Mouse (Mus musculus) MEL (cell line): ENCODE measurements around the gene Poldip2. TPM values are rescaled to one million over a fixed set of nuclear protein-coding genes. Genes with fewer than 3 reads are reported as not detected.

ENCODE experiments used
- DNase-seq: peaks from one replicate; pipeline ENCODE4 v3.0.0; 2011; ENCODE audit warnings: low read depth, low spot score
- H3K27ac ChIP-seq: 2 replicates; pipeline ENCODE4 v1.5.1; 2012; ENCODE audit warnings: low read depth, mild to moderate bottlenecking, control low read depth, low read length, moderate library complexity; ENCODE audit not compliant: control insufficient read depth
- H3K27me3 ChIP-seq, 2 experiments: fragments of 150-350 bp in 1 of 2; sonication (generic) in 1 of 2; 2 replicates each; pipeline ENCODE4 v1.6.1; 2012; ENCODE audit warnings: low read length in 2 of 2, mild to moderate bottlenecking in 2 of 2, improper control_type of control experiment in 1 of 2, moderate library complexity in 1 of 2; ENCODE audit not compliant: insufficient read depth in 2 of 2, control insufficient read depth in 1 of 2
- H3K36me3 ChIP-seq, 2 experiments: 2 replicates each; pipeline ENCODE4 v1.6.1; 2012 to 2014; ENCODE audit warnings: low read length in 2 of 2, improper control_type of control experiment in 1 of 2, inconsistent platforms in 1 of 2, mild to moderate bottlenecking in 1 of 2; ENCODE audit not compliant: insufficient read depth in 2 of 2, control insufficient read depth in 1 of 2
- H3K4me1 ChIP-seq, 2 experiments: fragments of 150-350 bp in 1 of 2; sonication (generic) in 1 of 2; 2 replicates each; pipeline ENCODE4 v1.6.1; 2012; ENCODE audit warnings: low read length in 2 of 2, improper control_type of control experiment in 1 of 2, mild to moderate bottlenecking in 1 of 2; ENCODE audit not compliant: insufficient read depth in 2 of 2, control insufficient read depth in 1 of 2
- H3K4me3 ChIP-seq, 2 experiments: fragments of 150-350 bp in 1 of 2; sonication (generic) in 1 of 2; 2 replicates each; pipeline ENCODE4 v1.5.1; 2012; ENCODE audit warnings: low read depth in 2 of 2, low read length in 2 of 2, mild to moderate bottlenecking in 2 of 2, moderate library complexity in 2 of 2, control low read depth in 1 of 2, improper control_type of control experiment in 1 of 2; ENCODE audit not compliant: control insufficient read depth in 1 of 2, insufficient read depth in 1 of 2
- H3K79me2 ChIP-seq: 2 replicates; pipeline ENCODE4 v1.6.1; 2012; ENCODE audit warnings: mild to moderate bottlenecking, low read length, moderate library complexity; ENCODE audit not compliant: control insufficient read depth, poor library complexity, insufficient read depth
- H3K9ac ChIP-seq: 2 replicates; pipeline ENCODE4 v1.6.1; 2012; ENCODE audit warnings: low read depth, mild to moderate bottlenecking, control low read depth, low read length, moderate library complexity; ENCODE audit not compliant: control insufficient read depth, poor library complexity, severe bottlenecking
- H3K9me3 ChIP-seq: fragments of 150-350 bp; sonication (generic); replicated peaks from 2 replicates; pipeline ENCODE4 v1.6.1; 2012; ENCODE audit warnings: mild to moderate bottlenecking, low read length, improper control_type of control experiment, moderate library complexity; ENCODE audit not compliant: insufficient read depth
- CHD1 ChIP-seq: IDR thresholded peaks from 2 replicates; pipeline ENCODE4 v1.6.1; 2012; ENCODE audit warnings: low read depth, mild to moderate bottlenecking, inconsistent platforms, low read length, improper control_type of control experiment
- CHD2 ChIP-seq: IDR thresholded peaks from 2 replicates; pipeline ENCODE4 v1.6.1; 2011; ENCODE audit warnings: low read length, improper control_type of control experiment
- CTCF ChIP-seq, 3 experiments: IDR thresholded peaks in 2 of 3; conservative IDR thresholded peaks in 1 of 3; 2 replicates each; pipeline ENCODE4 v1.5.1; 2011 to 2012; ENCODE audit warnings: low read length in 3 of 3, low read depth in 2 of 3, mild to moderate bottlenecking in 2 of 3, improper control_type of control experiment in 1 of 3, inconsistent platforms in 1 of 3, mixed read lengths in 1 of 3, moderate library complexity in 1 of 3; ENCODE audit not compliant: control insufficient read depth in 1 of 3, insufficient read depth in 1 of 3, poor library complexity in 1 of 3, severe bottlenecking in 1 of 3
- E2F4 ChIP-seq: IDR thresholded peaks from 2 replicates; pipeline ENCODE4 v1.6.1; 2011; ENCODE audit warnings: low read depth, low read length, improper control_type of control experiment, borderline replicate concordance
- EP300 ChIP-seq, 2 experiments: IDR thresholded peaks; 2 replicates each; pipeline ENCODE4 v1.6.1; 2011; ENCODE audit warnings: improper control_type of control experiment in 2 of 2, low read length in 2 of 2, low read depth in 1 of 2, mild to moderate bottlenecking in 1 of 2
- ETS1 ChIP-seq: IDR thresholded peaks from 2 replicates; pipeline ENCODE4 v1.6.1; 2012; ENCODE audit warnings: low read depth, mild to moderate bottlenecking, inconsistent platforms, low read length, improper control_type of control experiment, moderate library complexity
- GATA1 ChIP-seq: IDR thresholded peaks from 2 replicates; pipeline ENCODE4 v1.6.1; 2011; ENCODE audit warnings: low read depth, low read length, improper control_type of control experiment
- HCFC1 ChIP-seq: IDR thresholded peaks from 2 replicates; pipeline ENCODE4 v1.6.1; 2012; ENCODE audit warnings: low read depth, mild to moderate bottlenecking, inconsistent platforms, low read length, improper control_type of control experiment, moderate library complexity
- MAFK ChIP-seq: IDR thresholded peaks from 2 replicates; pipeline ENCODE4 v1.6.1; 2011; ENCODE audit warnings: low read depth, mild to moderate bottlenecking, low read length, improper control_type of control experiment, borderline replicate concordance
- MAX ChIP-seq: IDR thresholded peaks from 2 replicates; pipeline ENCODE4 v1.6.1; 2011; ENCODE audit warnings: low read length, improper control_type of control experiment
- MAZ ChIP-seq: IDR thresholded peaks from 2 replicates; pipeline ENCODE4 v1.6.1; 2012; ENCODE audit warnings: low read depth, mild to moderate bottlenecking, inconsistent platforms, low read length, improper control_type of control experiment
- MEF2A ChIP-seq: IDR thresholded peaks from 2 replicates; pipeline ENCODE4 v1.6.1; 2014; ENCODE audit warnings: low read depth, mild to moderate bottlenecking, inconsistent platforms, low read length, improper control_type of control experiment; ENCODE audit not compliant: poor library complexity, insufficient replicate concordance, severe bottlenecking; ENCODE audit errors: extremely low read depth
- MYC ChIP-seq: IDR thresholded peaks from 2 replicates; pipeline ENCODE4 v1.6.1; 2011; ENCODE audit warnings: low read depth, mild to moderate bottlenecking, low read length, improper control_type of control experiment, moderate library complexity
- NELFE ChIP-seq: IDR thresholded peaks from 2 replicates; pipeline ENCODE4 v1.6.1; 2011; ENCODE audit warnings: low read depth, low read length, improper control_type of control experiment
- NRF1 ChIP-seq: IDR thresholded peaks from 2 replicates; pipeline ENCODE4 v1.6.1; 2014; ENCODE audit warnings: low read depth, mild to moderate bottlenecking, inconsistent platforms, low read length, improper control_type of control experiment, moderate library complexity; ENCODE audit not compliant: poor library complexity, insufficient read depth, severe bottlenecking
- POLR2A ChIP-seq, 2 experiments: IDR thresholded peaks; 2 replicates each; pipeline ENCODE4 v1.6.1; 2011 to 2012; ENCODE audit warnings: low read length in 2 of 2, mild to moderate bottlenecking in 2 of 2, control low read depth in 1 of 2, improper control_type of control experiment in 1 of 2, low read depth in 1 of 2, moderate library complexity in 1 of 2; ENCODE audit not compliant: control insufficient read depth in 1 of 2, insufficient read depth in 1 of 2, poor library complexity in 1 of 2
- POLR2AphosphoS2 ChIP-seq: IDR thresholded peaks from 2 replicates; pipeline ENCODE4 v1.6.1; 2011; ENCODE audit warnings: low read length, improper control_type of control experiment
- POLR2AphosphoS5 ChIP-seq: IDR thresholded peaks from 2 replicates; pipeline ENCODE4 v1.6.1; 2012; ENCODE audit warnings: low read depth, borderline replicate concordance, mild to moderate bottlenecking, inconsistent platforms, low read length, moderate library complexity, mixed read lengths
- RAD21 ChIP-seq: IDR thresholded peaks from 2 replicates; pipeline ENCODE4 v1.6.1; 2011; ENCODE audit warnings: mild to moderate bottlenecking, low read depth, low read length, improper control_type of control experiment
- RCOR1 ChIP-seq: IDR thresholded peaks from 2 replicates; pipeline ENCODE4 v1.6.1; 2012; ENCODE audit warnings: low read depth, mild to moderate bottlenecking, inconsistent platforms, low read length, improper control_type of control experiment
- SIN3A ChIP-seq: IDR thresholded peaks from 2 replicates; pipeline ENCODE4 v1.6.1; 2012; ENCODE audit warnings: low read length, improper control_type of control experiment, inconsistent platforms
- SMC3 ChIP-seq: IDR thresholded peaks from 2 replicates; pipeline ENCODE4 v1.6.1; 2011; ENCODE audit warnings: low read depth, low read length, improper control_type of control experiment
- TAL1 ChIP-seq: IDR thresholded peaks from 2 replicates; pipeline ENCODE4 v1.6.1; 2012; ENCODE audit warnings: mild to moderate bottlenecking, inconsistent platforms, low read length, moderate library complexity, mixed read lengths
- TCF12 ChIP-seq: IDR thresholded peaks from 2 replicates; pipeline ENCODE4 v1.6.1; 2014; ENCODE audit warnings: low read depth, mild to moderate bottlenecking, inconsistent platforms, low read length, improper control_type of control experiment, moderate library complexity
- USF1 ChIP-seq: IDR thresholded peaks from 2 replicates; pipeline ENCODE4 v1.6.1; 2014; ENCODE audit warnings: low read depth, mild to moderate bottlenecking, inconsistent platforms, low read length, improper control_type of control experiment, moderate library complexity
- ZC3H11A ChIP-seq: IDR thresholded peaks from 2 replicates; pipeline ENCODE4 v1.6.1; 2012; ENCODE audit warnings: low read depth, mild to moderate bottlenecking, inconsistent platforms, low read length, improper control_type of control experiment
- ZKSCAN1 ChIP-seq: IDR thresholded peaks from 2 replicates; pipeline ENCODE4 v1.6.1; 2012; ENCODE audit warnings: low read depth, mild to moderate bottlenecking, inconsistent platforms, low read length, improper control_type of control experiment, moderate library complexity
- ZMIZ1 ChIP-seq: IDR thresholded peaks from 2 replicates; pipeline ENCODE4 v1.6.1; 2012; ENCODE audit warnings: low read depth, mild to moderate bottlenecking, inconsistent platforms, low read length, improper control_type of control experiment, moderate library complexity
- ZNF384 ChIP-seq: IDR thresholded peaks from 2 replicates; pipeline ENCODE4 v1.6.1; 2012; ENCODE audit warnings: low read depth, mild to moderate bottlenecking, inconsistent platforms, low read length, improper control_type of control experiment
- polyA plus RNA-seq, 2 experiments: library from polyadenylated mRNA; stranded (reverse) in 1 of 2; unstranded in 1 of 2; fragments of >175 nt in 1 of 2; fragments of >200 nt in 1 of 2; gene quantifications; 2 replicates each; pipeline versions ENCODE4 v1.2.1 to v1.2.4; 2012; ENCODE audit warnings: low replicate concordance in 2 of 2, low read depth in 1 of 2; ENCODE audit not compliant: insufficient read length in 2 of 2, insufficient read depth in 1 of 2, missing spikeins in 1 of 2
- total RNA-seq: library from RNA; depleted of rRNA; stranded (reverse); fragments of 300-350 nt; gene quantifications from 2 replicates; pipeline ENCODE4 v1.2.3, GENCODE M21; 2012

Gene Poldip2
- total and polyA plus RNA-seq, 3 experiments, result 166 to 260 (median 182) TPM

DNA sequence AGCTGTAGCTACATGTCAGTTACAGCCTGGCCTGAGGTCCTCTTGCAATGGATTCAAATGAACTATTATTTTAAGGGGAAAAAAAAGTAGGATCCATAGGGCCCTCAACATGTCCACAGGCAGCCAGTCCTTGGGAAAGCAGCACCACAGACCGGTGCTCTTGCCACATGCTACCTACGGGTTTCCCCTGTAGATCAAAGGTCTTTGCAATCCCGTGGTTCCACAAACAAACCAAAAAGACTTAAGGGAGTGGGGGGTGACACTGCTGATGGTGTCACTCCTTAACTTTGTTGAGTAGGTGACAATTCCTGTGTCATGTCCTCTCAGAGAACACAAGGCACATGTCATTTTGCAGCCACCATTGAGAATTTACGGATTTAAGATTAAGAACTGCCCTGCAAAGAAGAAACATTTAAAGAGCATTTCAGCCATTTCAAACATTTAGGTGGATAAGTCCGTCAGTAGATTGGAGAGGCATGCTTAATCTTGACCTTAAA is 37.5 kb downstream of the Poldip2 start:
- H3K9me3 ChIP-seq, result no peaks in the 10 kb centered on the region

GRCm38 (mm10) chr11:78550168-78551058 is 38.4 kb downstream of the Poldip2 start, which contains the start of gene Tmem97:
TSS of gene Tmem97 (minus strand) at chr11:78550777.
- Histone ChIP-seq H3K36me3 (peaks cover 0 to 35% of the 10 kb centered on the region in 2 experiments; a peak in 3 of 4 replicates), H3K79me2 (peaks cover 37% of the 10 kb centered on the region), H3K4me3 (peak within 1 kb of the TSS; percentile 66 to 99), H3K27ac (peak within 1 kb of the TSS; percentile 45), H3K4me1 (peaks cover 29 to 34% of the 10 kb centered on the region in 2 experiments), H3K27me3 (no peaks in the 10 kb centered on the region), H3K9ac (peak within 1 kb of the TSS; percentile 66), H3K9me3 (no peaks in the 10 kb centered on the region)
- DNase-seq, result peak; percentile 100
- TF ChIP-seq MYC, result peak; percentile 94
- no peak for TF ChIP-seq GATA1
- TF ChIP-seq RAD21, result no peak; the same call in 1 of the 2 replicates
- peak; percentile 91 for TF ChIP-seq USF1
- TF ChIP-seq CTCF (IDR thresholded peaks at IDR 0.05 in 2 of 3, conservative IDR thresholded peaks at IDR 0.05 in 1 of 3; ENCODE audit: control insufficient read depth in 1 of 3, insufficient read depth in 1 of 3, low read depth in 2 of 3, low read length in 3 of 3, poor library complexity in 1 of 3, severe bottlenecking in 1 of 3), result no peak
- TF ChIP-seq ZKSCAN1, result no peak
- peak; percentile 77 for TF ChIP-seq NRF1
- TF ChIP-seq SIN3A, result peak; percentile 91
- peak; percentile 90 for TF ChIP-seq POLR2AphosphoS2
- TF ChIP-seq TAL1, result no peak
- no peak for TF ChIP-seq MEF2A
- peak; percentile 95 for TF ChIP-seq NELFE
- TF ChIP-seq POLR2A (IDR thresholded peaks at IDR 0.05; ENCODE audit: control insufficient read depth in 1 of 2, insufficient read depth in 1 of 2, low read depth in 1 of 2, low read length in 2 of 2, poor library complexity in 1 of 2), result peak; percentile 74 to 98
- TF ChIP-seq MAFK, result no peak
- TF ChIP-seq ZNF384, result peak; percentile 46
- peak; percentile 79 for TF ChIP-seq HCFC1
- TF ChIP-seq MAZ, result peak; percentile 18; the same call in 1 of the 2 replicates
- TF ChIP-seq SMC3, result no peak
- TF ChIP-seq ZMIZ1, result peak; percentile 94
- TF ChIP-seq CHD2, result peak; percentile 85
- TF ChIP-seq MAX, result peak; percentile 94
- 0 out of 2 replicates have a peak, but pooled peaks have one; percentile 48 for TF ChIP-seq POLR2AphosphoS5
- peak in 1 of 2 experiments; percentile 18; a peak in 2 of 4 replicates for TF ChIP-seq EP300 (IDR thresholded peaks at IDR 0.05; ENCODE audit: low read depth in 1 of 2, low read length in 2 of 2)
- TF ChIP-seq ZC3H11A, result no peak
- TF ChIP-seq TCF12, result peak; percentile 70

More for the DNA sequence above, 37.5 kb downstream of the Poldip2 start:
- H3K4me3 ChIP-seq, result peak overlapping the region; percentile 66 to 99
- H3K36me3 ChIP-seq, result peaks cover 0 to 40% of the 10 kb centered on the region in 2 experiments; a peak in 3 of 4 replicates
- peak overlapping the region; percentile 66 for H3K9ac ChIP-seq
- H3K27me3 ChIP-seq, result no peaks in the 10 kb centered on the region
- H3K79me2 ChIP-seq, result peaks cover 45% of the 10 kb centered on the region
- peaks cover 29 to 34% of the 10 kb centered on the region in 2 experiments for H3K4me1 ChIP-seq
- DNase-seq, result peak; percentile 59
- H3K27ac ChIP-seq, result peak overlapping the region; percentile 45
- no peak for TF ChIP-seq CTCF (IDR thresholded peaks at IDR 0.05 in 2 of 3, conservative IDR thresholded peaks at IDR 0.05 in 1 of 3; ENCODE audit: control insufficient read depth in 1 of 3, insufficient read depth in 1 of 3, low read depth in 2 of 3, low read length in 3 of 3, poor library complexity in 1 of 3, severe bottlenecking in 1 of 3)
- TF ChIP-seq RCOR1, result no peak; the same call in 1 of the 2 replicates
- no peak for TF ChIP-seq ZC3H11A
- no peak for TF ChIP-seq POLR2A (IDR thresholded peaks at IDR 0.05; ENCODE audit: control insufficient read depth in 1 of 2, insufficient read depth in 1 of 2, low read depth in 1 of 2, low read length in 2 of 2, poor library complexity in 1 of 2)
- no peak for TF ChIP-seq E2F4
- 0 out of 2 replicates have a peak, but pooled peaks have one; percentile 5 for TF ChIP-seq ETS1
- TF ChIP-seq CHD1, result 0 out of 2 replicates have a peak, but pooled peaks have one; percentile 0
